ENCODE assay signal across 26 mouse cellular contexts in genomic region chr3:87568681-87569080, GRCm38 (mm10).
"Had no signal": no experiment of that assay in that cellular context is flagged by ENCODE, and none has a peak within 500 bp of the region (broad histone marks: within the 10 kb centered on the region; RNA-seq: fewer than 3 reads in every experiment).

No protein-coding gene starts in this region.

- H3K36me3 ChIP-seq: embryonic facial prominence, embryonic 10.5 days; embryonic facial prominence, embryonic 12.5 days; embryonic facial prominence, embryonic 13.5 days; embryonic facial prominence, embryonic 15.5 days; forebrain, embryonic 10.5 days; forebrain, embryonic 12.5 days; forebrain, embryonic 15.5 days had no signal

- H3K4me3 ChIP-seq: embryonic facial prominence, embryonic 10.5 days; embryonic facial prominence, embryonic 12.5 days; embryonic facial prominence, embryonic 13.5 days; embryonic facial prominence, embryonic 15.5 days; erythroblast, embryonic 14.5 days; forebrain, embryonic 10.5 days; forebrain, embryonic 12.5 days; forebrain, embryonic 13.5 days; forebrain, embryonic 15.5 days; gastrocnemius, adult 2 months; heart, adult 2 months had no signal

- DNase-seq: cerebellum, adult 2 months; cerebellum, adult 8-10 months; cerebellum, adult 9-10 months; cerebellum, adult 9-11 months; cerebellum, postnatal 10 days; cerebellum, postnatal 14 days; cerebellum, postnatal 25 days; cerebellum, postnatal 36 days; embryo, embryonic 11 days; forebrain, postnatal 0 days; gastrocnemius, adult 2 months; gastrocnemius, postnatal 10 days; gastrocnemius, postnatal 14 days; gastrocnemius, postnatal 25 days; gastrocnemius, postnatal 36 days; heart, adult 18-20 months; heart, adult 2 months had no signal

- H3K4me1 ChIP-seq: embryonic facial prominence, embryonic 12.5 days had no signal

- H3K27me3 ChIP-seq: embryonic facial prominence, embryonic 12.5 days; embryonic facial prominence, embryonic 13.5 days; embryonic facial prominence, embryonic 15.5 days; forebrain, embryonic 12.5 days; forebrain, embryonic 13.5 days; forebrain, embryonic 15.5 days had no signal

- H3K27ac ChIP-seq: embryonic facial prominence, embryonic 10.5 days; embryonic facial prominence, embryonic 12.5 days; embryonic facial prominence, embryonic 13.5 days; embryonic facial prominence, embryonic 15.5 days; forebrain, embryonic 10.5 days; forebrain, embryonic 12.5 days; forebrain, embryonic 13.5 days; forebrain, embryonic 15.5 days; gastrocnemius, adult 2 months; heart, adult 2 months had no signal

- H3K9me3 ChIP-seq: embryonic facial prominence, embryonic 10.5 days; embryonic facial prominence, embryonic 12.5 days; embryonic facial prominence, embryonic 13.5 days; embryonic facial prominence, embryonic 15.5 days; forebrain, embryonic 10.5 days; forebrain, embryonic 12.5 days; forebrain, embryonic 13.5 days; forebrain, embryonic 15.5 days had no signal
